Mouse (Mus musculus) Muller cell, postnatal 12 days (primary cell): Measurements from ENCODE around the gene Elfn1.

Experiments
- DNase-seq: peaks from one replicate; pipeline ENCODE4 v3.0.0-alpha.2; 2015; ENCODE audit errors: inconsistent ontology term

Gene Elfn1

DNA sequence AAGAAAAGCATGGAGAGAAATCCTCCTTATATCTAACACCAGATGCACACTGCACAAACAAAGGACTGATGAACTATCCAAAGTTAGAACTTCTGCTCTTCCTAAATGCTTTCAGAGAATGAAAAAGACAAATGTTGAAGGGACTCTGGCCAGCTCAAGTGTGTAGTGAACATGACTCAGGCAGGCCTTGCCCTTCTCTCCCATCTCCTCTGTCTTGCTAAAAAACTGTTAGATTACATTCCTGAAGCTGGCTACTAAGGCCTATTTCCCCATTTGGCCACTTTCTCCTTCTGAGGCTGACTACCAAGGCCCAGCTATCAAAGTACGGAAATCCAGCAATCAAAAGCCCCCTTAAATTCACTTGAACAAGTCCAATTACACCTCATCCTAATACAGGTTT is 111.9 kb downstream of the Elfn1 start:
- no peak for DNase-seq

DNA sequence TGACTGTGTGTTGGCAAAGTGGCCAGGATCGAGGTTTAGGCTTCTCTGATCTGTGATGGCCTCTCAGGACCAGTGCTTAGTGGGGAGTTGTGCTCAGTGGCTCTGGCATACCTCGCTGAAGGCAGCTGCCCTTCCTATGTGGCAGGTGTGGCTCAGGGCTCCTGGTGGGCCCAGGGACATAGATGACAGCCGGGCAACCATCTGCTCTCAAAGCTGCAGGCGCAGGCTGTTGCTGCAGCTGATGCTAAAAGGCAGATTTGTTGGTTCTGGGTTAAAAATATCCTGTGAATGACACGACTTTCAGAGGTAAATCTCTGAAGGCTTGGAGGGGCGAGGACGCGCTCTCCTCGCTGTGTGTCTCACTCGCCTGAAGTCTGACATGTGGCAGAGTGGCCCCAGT is 114.0 kb downstream of the Elfn1 start:
- no peak for DNase-seq

DNA sequence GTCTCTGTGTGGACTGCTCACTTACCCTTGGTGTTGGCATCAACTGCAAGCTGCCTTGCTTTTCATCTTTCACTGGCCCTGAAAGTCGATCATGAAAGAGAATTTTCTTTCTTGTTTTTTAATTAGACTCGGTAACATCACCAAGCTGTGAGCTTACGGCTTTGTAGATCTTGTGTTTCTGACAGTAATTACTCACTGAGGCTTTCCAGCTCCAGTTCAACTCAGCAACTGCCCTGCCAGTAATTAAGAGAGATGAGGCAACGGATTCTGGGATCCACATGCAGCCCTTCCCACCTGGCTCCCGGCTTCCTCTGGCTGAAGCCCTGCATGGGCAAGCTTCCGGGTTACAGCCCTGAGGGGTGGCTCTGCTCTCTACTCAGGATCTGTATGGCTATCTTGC is 115.1 kb downstream of the Elfn1 start:
- DNase-seq, result peak; percentile 49

DNA sequence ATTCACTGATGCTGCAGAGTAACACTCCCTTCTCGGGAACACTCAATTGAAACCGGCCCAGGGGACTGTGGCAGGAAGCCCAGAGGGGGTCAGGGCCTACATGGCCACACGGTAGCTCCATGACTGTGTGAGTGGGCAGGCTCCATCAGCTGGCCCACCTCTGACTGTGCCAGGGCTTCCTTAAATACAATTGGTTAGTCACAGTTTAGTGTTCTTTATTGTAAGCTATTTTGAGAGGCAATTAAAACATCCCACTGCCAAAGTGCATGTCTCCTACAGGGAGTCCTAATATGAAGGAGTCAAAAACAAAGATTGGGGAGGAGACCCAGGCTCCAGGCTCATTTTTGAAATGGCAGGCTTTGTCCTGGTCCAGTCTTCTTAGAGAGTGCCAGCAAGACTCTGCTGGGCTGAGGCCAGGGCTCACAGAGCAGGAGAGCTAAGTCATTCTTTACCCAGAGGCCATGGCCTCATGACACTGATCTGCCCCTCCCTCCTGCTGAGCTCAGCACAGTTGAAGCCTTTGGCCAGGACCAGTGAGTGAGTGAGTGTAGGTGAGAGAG is 116.3 kb downstream of the Elfn1 start:
- DNase-seq, result peak; percentile 97
